9 mouse cellular contexts compared by ENCODE assay signal in genomic region chr19:10277759-10278158, GRCm38 (mm10). TPM values are rescaled to one million over a fixed set of nuclear protein-coding genes. Genes with fewer than 3 reads are reported as not detected.
DNase-seq lines count a peak whose midpoint lies in the region; ATAC-seq lines count a peak whose summit lies in the region.
"Had no signal": no experiment of that assay in that cellular context is flagged by ENCODE, and none has a peak within 500 bp of the region (broad histone marks: within the 10 kb centered on the region; RNA-seq: fewer than 3 reads in every experiment).

No protein-coding gene starts in this region.

- no peaks in the 10 kb centered on the region for H3K79me2 ChIP-seq in macrophage (ENCODE audit: inconsistent target)

- H3K4me1 ChIP-seq in heart, embryonic 14.5 days (ENCODE audit: control insufficient read depth in 2 of 2, insufficient read depth in 2 of 2, low read length in 2 of 2): peaks cover 47 to 52% of the 10 kb centered on the region in 2 experiments
- H3K4me1 ChIP-seq in embryonic facial prominence, embryonic 15.5 days: peaks cover 50% of the 10 kb centered on the region
- H3K4me1 ChIP-seq in kidney, embryonic 15.5 days: peaks cover 78% of the 10 kb centered on the region

- peak overlapping the region in 1 of 2 experiments; percentile 64; a peak in 2 of 4 replicates for H3K27ac ChIP-seq in heart, embryonic 14.5 days (replicated peaks in 1 of 2; ENCODE audit: control insufficient read depth in 1 of 2, insufficient read depth in 1 of 2, low read depth in 2 of 2, low read length in 2 of 2)
- H3K27ac ChIP-seq in embryonic facial prominence, embryonic 15.5 days (replicated peaks): no peak overlapping the region
- H3K27ac ChIP-seq in kidney, embryonic 15.5 days: peak overlapping the region; percentile 90
- peak overlapping the region; percentile 95 for H3K27ac ChIP-seq in macrophage

- WGBS in heart, embryonic 14.5 days: 38% methylated on average over 5 of the region's 5 CpGs
- WGBS in embryonic facial prominence, embryonic 15.5 days: 37% methylated on average over 5 of the region's 5 CpGs
- 21% methylated on average over 5 of the region's 5 CpGs for WGBS in kidney, embryonic 15.5 days
- WGBS in macrophage (ENCODE audit: missing documents): 80% methylated on average over 5 of the region's 5 CpGs

- peak overlapping the region; percentile 33 for H3K4me2 ChIP-seq in heart, embryonic 14.5 days (ENCODE audit: low read length)
- H3K4me2 ChIP-seq in embryonic facial prominence, embryonic 15.5 days (replicated peaks): peak overlapping the region; percentile 31
- peak overlapping the region; percentile 38 for H3K4me2 ChIP-seq in kidney, embryonic 15.5 days

- no peaks in the 10 kb centered on the region for H3K27me3 ChIP-seq in heart, embryonic 14.5 days (ENCODE audit: control insufficient read depth, insufficient read depth, low read length)
- no peaks in the 10 kb centered on the region for H3K27me3 ChIP-seq in embryonic facial prominence, embryonic 15.5 days
- no peaks in the 10 kb centered on the region for H3K27me3 ChIP-seq in kidney, embryonic 15.5 days

- H3K9ac ChIP-seq in heart, embryonic 14.5 days (ENCODE audit: low read length): peak overlapping the region; percentile 41; the same call in 1 of the 2 replicates
- H3K9ac ChIP-seq in embryonic facial prominence, embryonic 15.5 days: no peak overlapping the region
- H3K9ac ChIP-seq in kidney, embryonic 15.5 days: peak overlapping the region; percentile 23; the same call in 1 of the 2 replicates

- DNase-seq in heart, postnatal 4 days: no peak
- no peak for DNase-seq in embryo, embryonic 10 days (ENCODE audit: low spot score)
- no peak for DNase-seq in spleen, postnatal 4 days (ENCODE audit: low spot score in 2 of 2)
- no peak for DNase-seq in embryo, embryonic 9.5 days (ENCODE audit: extremely low spot score)

- no peak for ATAC-seq in heart, embryonic 14.5 days (ENCODE audit: insufficient number of reproducible peaks, insufficient read depth, low FRiP score, low read depth)
- peak; percentile 36; the same call in 1 of the 2 replicates for ATAC-seq in embryonic facial prominence, embryonic 15.5 days (ENCODE audit: insufficient number of reproducible peaks, low FRiP score, low TSS enrichment, low read depth)
- peak; percentile 83 for ATAC-seq in kidney, embryonic 15.5 days (replicated peaks; ENCODE audit: low FRiP score)

- no peak overlapping the region for H3K4me3 ChIP-seq in heart, embryonic 14.5 days (ENCODE audit: control insufficient read depth in 1 of 2, insufficient read depth in 1 of 2, low read depth in 1 of 2, low read length in 2 of 2)
- H3K4me3 ChIP-seq in embryonic facial prominence, embryonic 15.5 days (replicated peaks): no peak overlapping the region
- no peak overlapping the region for H3K4me3 ChIP-seq in kidney, embryonic 15.5 days (replicated peaks)
- H3K4me3 ChIP-seq in macrophage (ENCODE audit: inconsistent target): no peak overlapping the region

- H3K9me3 ChIP-seq in heart, embryonic 14.5 days (ENCODE audit: control insufficient read depth, low read length): no peaks in the 10 kb centered on the region
- no peaks in the 10 kb centered on the region for H3K9me3 ChIP-seq in embryonic facial prominence, embryonic 15.5 days (replicated peaks)
- H3K9me3 ChIP-seq in kidney, embryonic 15.5 days (replicated peaks): no peaks in the 10 kb centered on the region
- H3K9me3 ChIP-seq: G1E had no signal

- no peaks in the 10 kb centered on the region for H3K36me3 ChIP-seq in heart, embryonic 14.5 days (ENCODE audit: control insufficient read depth, insufficient read depth, low read length)
- no peaks in the 10 kb centered on the region for H3K36me3 ChIP-seq in embryonic facial prominence, embryonic 15.5 days
- H3K36me3 ChIP-seq in kidney, embryonic 15.5 days: no peaks in the 10 kb centered on the region
- H3K36me3 ChIP-seq in macrophage (ENCODE audit: inconsistent target): no peaks in the 10 kb centered on the region
- H3K36me3 ChIP-seq: G1E had no signal

RNA-seq across cellular contexts. Expression of gene Dagla, which starts 26.9 kb away (rescaled TPM):
- polyA plus RNA-seq in heart, embryonic 14.5 days (2014; fragmentation: Nextera tagmentation; extraction: Ambion mirVana): 0.65 and 0.82 TPM in 2 replicates
- 1 to 10 TPM; 3.8 to 4.1 TPM for total RNA-seq in heart, postnatal 4 days (2021)
- 2.8 and 3.5 TPM in 2 replicates for polyA plus RNA-seq in embryonic facial prominence, embryonic 15.5 days (2015; fragmentation: Nextera tagmentation; extraction: Ambion mirVana)
- polyA plus RNA-seq in kidney, embryonic 15.5 days (2015; fragmentation: Nextera tagmentation; extraction: Ambion mirVana): 3.1 and 3.7 TPM in 2 replicates
- 10 to 100 TPM in 5 of 26 experiments, 1 to 10 TPM in 20, under 1 TPM in 1; 0.73 to 13.8 (median 5.4) TPM for total RNA-seq in macrophage (2018; cell fraction: chromatin; rRNA removed)
- total RNA-seq in macrophage (2018; cell fraction: cytosol; rRNA removed): 1 to 10 TPM; 1.4 to 6.8 (median 3.3) TPM
- total RNA-seq in macrophage (2018; cell fraction: nucleus; rRNA removed): 10 to 100 TPM in 2 of 26 experiments, 1 to 10 TPM in 24; 1.6 to 10.7 (median 4.1) TPM
- 2.2 to 3.9 TPM (median 2.9 TPM) in 3 replicates for polyA plus RNA-seq in macrophage (2018)
- polyA plus RNA-seq: G1E had no signal

RNA-seq across cellular contexts. Expression of gene Myrf, which starts 37.2 kb away (rescaled TPM):
- 7.8 and 10.8 TPM in 2 replicates for polyA plus RNA-seq in heart, embryonic 14.5 days (2014; fragmentation: Nextera tagmentation; extraction: Ambion mirVana)
- 10 to 100 TPM in 1 of 2 experiments, 1 to 10 TPM in 1; 9.0 to 11.9 TPM for total RNA-seq in heart, postnatal 4 days (2021)
- 0.41 and 0.65 TPM in 2 replicates for polyA plus RNA-seq in embryonic facial prominence, embryonic 15.5 days (2015; fragmentation: Nextera tagmentation; extraction: Ambion mirVana)
- 3.3 and 4.2 TPM in 2 replicates for polyA plus RNA-seq in kidney, embryonic 15.5 days (2015; fragmentation: Nextera tagmentation; extraction: Ambion mirVana)
- 1 to 10 TPM in 11 of 26 experiments, under 1 TPM in 11, not detected in 4; 0.18 to 3.1 (median 0.97) TPM for total RNA-seq in macrophage (2018; cell fraction: chromatin; rRNA removed)
- total RNA-seq in macrophage (2018; cell fraction: cytosol; rRNA removed): 1 to 10 TPM in 8 of 26 experiments, under 1 TPM in 18; 0.09 to 2.9 (median 0.54) TPM
- 1 to 10 TPM in 5 of 26 experiments, under 1 TPM in 18, not detected in 3; 0.12 to 2.7 (median 0.64) TPM for total RNA-seq in macrophage (2018; cell fraction: nucleus; rRNA removed)
- polyA plus RNA-seq in macrophage (2018): 0.08 to 0.37 TPM (median 0.17 TPM) in 3 replicates
- polyA plus RNA-seq: G1E had no signal
